Mouse (Mus musculus) heart, postnatal 4 days (tissue): ENCODE measurements around the gene Bcl2l1. TPM values are rescaled to one million over a fixed set of nuclear protein-coding genes. Genes with fewer than 3 reads are reported as not detected.
A peak's percentile ranks its signal among the peaks of the same experiment; 100 is the strongest.

ENCODE experiments used
- DNase-seq: peaks from one replicate; pipeline ENCODE4 v3.0.0; 2021
- microRNA-seq, 2 experiments: library from miRNA; unstranded; fragments of <30 nt; microRNA quantifications; one replicate each; pipeline ENCODE4 v1.2.0; 2021 to 2022
- total RNA-seq, 2 experiments: library from RNA; stranded (reverse); gene quantifications; 2 replicates each; pipeline ENCODE4 v1.2.3; 2021

The Bcl2l1 gene
- total RNA-seq, 2 experiments from 2014 or later: 39.0 to 45.0 TPM

GRCm38 (mm10) chr2:152737306-152738221 is 94.0 kb downstream of the Bcl2l1 start:
- DNase-seq: peak; percentile 48

- no peak for DNase-seq
Observed at GRCm38 (mm10) chr2:152736748-152737147, 94.8 kb downstream of the Bcl2l1 start.

GRCm38 (mm10) chr2:152736090-152736601 is 95.4 kb downstream of the Bcl2l1 start, which contains the start of gene Id1:
TSS of gene Id1 (plus strand) at chr2:152736251.
- DNase-seq: peak; percentile 91

DNA sequence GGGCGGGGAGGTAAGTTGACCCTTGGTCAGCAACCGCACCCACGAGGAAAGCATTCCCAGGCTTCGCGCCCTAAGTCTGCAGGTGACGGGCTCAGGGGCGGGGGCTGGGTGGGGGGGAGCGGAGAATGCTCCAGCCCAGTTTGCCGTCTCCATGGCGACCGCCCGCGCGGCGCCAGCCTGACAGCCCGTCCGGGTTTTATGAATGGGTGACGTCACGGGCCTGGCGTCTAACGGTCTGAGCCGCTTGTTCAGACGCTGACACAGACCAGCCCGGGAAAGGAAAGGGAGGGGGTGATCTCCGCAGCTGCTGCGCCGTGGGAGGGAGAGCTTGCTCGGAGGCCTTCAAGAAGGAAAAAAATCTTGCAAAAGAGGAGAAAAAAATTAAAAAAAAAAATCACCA is 96.5 kb downstream of the Bcl2l1 start:
- DNase-seq: peak; percentile 97

DNA sequence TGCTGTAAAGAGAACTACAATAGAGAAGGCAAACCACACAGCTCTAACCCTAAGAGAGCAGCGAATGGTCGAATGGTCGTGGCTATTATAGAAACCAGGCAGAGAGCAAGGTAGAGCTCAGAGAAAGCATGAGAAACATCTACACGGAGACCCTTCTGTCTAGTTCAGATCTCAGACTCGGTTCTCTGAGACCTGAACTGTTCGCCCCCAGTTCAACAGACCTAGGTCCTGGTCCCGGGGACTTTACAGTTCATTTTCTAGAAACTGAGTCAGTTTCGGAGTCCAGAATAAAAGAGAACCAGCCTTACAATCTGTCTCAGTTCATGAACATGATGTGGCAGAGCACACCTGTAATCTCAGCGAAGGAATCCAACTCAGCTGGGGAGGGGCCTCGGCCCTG is 97.0 kb downstream of the Bcl2l1 start:
- no peak for DNase-seq

DNA sequence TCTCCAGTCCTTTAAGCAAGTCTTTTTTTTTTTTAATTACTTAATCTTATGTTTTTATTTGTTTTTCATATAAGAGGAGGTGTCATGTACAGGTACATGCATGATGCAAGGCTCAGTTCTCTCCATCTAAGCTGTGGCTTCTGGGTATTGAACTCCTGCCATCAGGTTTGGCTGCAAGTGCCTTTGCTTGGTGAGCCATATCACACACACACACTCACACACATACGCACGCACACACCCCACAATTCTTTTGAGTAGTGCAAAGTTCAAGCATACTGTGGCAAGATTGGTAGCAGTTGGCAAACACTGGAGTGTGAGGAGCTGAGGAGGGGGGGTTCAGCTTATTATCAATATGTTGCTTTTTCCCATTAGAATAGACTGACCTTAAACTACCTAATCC is 98.3 kb downstream of the Bcl2l1 start:
- DNase-seq: no peak

Small RNAs within 50 kb of the gene (microRNA-seq; reads per million reads assigned to microRNA genes)
- gene Gm23802 (0 reads per million in 2 experiments), gene Mir5622 (1.0 to 2.0 reads per million in 2 experiments)

Other genes with a start within 250 kb of the Bcl2l1 start
- gene Defb45, start 232.3 kb downstream of the Bcl2l1 start, total RNA-seq: not detected
- gene Defb36, start 227.4 kb downstream of the Bcl2l1 start, total RNA-seq: not detected
- not detected for gene Defb25, start 208.7 kb downstream of the Bcl2l1 start, total RNA-seq
- gene Rem1, start 204.8 kb downstream of the Bcl2l1 start, total RNA-seq: 10 to 100 TPM; 13.5 to 13.9 TPM
- 10 to 100 TPM; 54.1 to 54.2 TPM for gene H13, start 162.3 kb downstream of the Bcl2l1 start, total RNA-seq
- 10 to 100 TPM; 19.9 to 20.2 TPM for gene Mcts2, start 144.7 kb downstream of the Bcl2l1 start, total RNA-seq
- gene Id1, start 95.5 kb downstream of the Bcl2l1 start, total RNA-seq: 10 to 100 TPM; 71.8 to 76.6 TPM
- gene Cox4i2, start 77.6 kb downstream of the Bcl2l1 start, total RNA-seq: 10 to 100 TPM; 13.7 to 15.1 TPM
- 10 to 100 TPM; 42.4 to 51.9 TPM for gene Tpx2, start 16.2 kb upstream of the Bcl2l1 start, total RNA-seq
- gene Mylk2, start 79.6 kb upstream of the Bcl2l1 start, total RNA-seq: under 1 TPM; 0.26 to 0.38 TPM
- gene Foxs1, start 101.5 kb upstream of the Bcl2l1 start, total RNA-seq: 10 to 100 TPM in 1 of 2 experiments, 1 to 10 TPM in 1; 8.1 to 10.6 TPM
- under 1 TPM; 0.10 to 0.41 TPM for gene Dusp15, start 120.0 kb upstream of the Bcl2l1 start, total RNA-seq
- not detected for gene Ttll9, start 130.8 kb upstream of the Bcl2l1 start, total RNA-seq
- 10 to 100 TPM; 52.2 to 54.7 TPM for gene Pdrg1, start 183.7 kb upstream of the Bcl2l1 start, total RNA-seq
- not detected for gene Xkr7, start 200.1 kb upstream of the Bcl2l1 start, total RNA-seq
- gene Ccm2l, start 234.2 kb upstream of the Bcl2l1 start, total RNA-seq: 10 to 100 TPM; 24.1 to 25.3 TPM